Mouse (Mus musculus): ENCODE measurements around the gene Kptn.

- no peak for TF ChIP-seq CTCF (IDR thresholded peaks at IDR 0.05; ENCODE audit: borderline replicate concordance, control insufficient read depth, extremely low read depth, insufficient read depth, low read length, poor library complexity)
- no peak for TF ChIP-seq POLR2A (IDR thresholded peaks at IDR 0.05; ENCODE audit: control insufficient read depth, extremely low read depth, insufficient read depth, low read length, poor library complexity)
Measured at GRCm38 (mm10) chr7:16102686-16103226, 16.9 kb upstream of the Kptn start.

Data from thymus, adult 2 months (tissue).